Mouse (Mus musculus) E14TG2a.4 (cell line): Measurements from ENCODE around the gene Hmgcr.

Experiments
- CTCF ChIP-seq: conservative IDR thresholded peaks from 2 replicates; pipeline ENCODE4 v1.5.1; 2014; ENCODE audit warnings: low read length
- NANOG ChIP-seq: IDR thresholded peaks from 2 replicates; pipeline ENCODE4 v1.6.1; 2014; ENCODE audit warnings: borderline replicate concordance, low read length, mixed read lengths
- POU5F1 ChIP-seq: IDR thresholded peaks from 2 replicates; pipeline ENCODE4 v1.6.1; 2014; ENCODE audit warnings: low read length, borderline replicate concordance

GRCm38 (mm10) chr13:96671078-96671905 lies 556 bp upstream of the Hmgcr start:
- TF ChIP-seq CTCF (no peak), POU5F1 (no peak), NANOG (no peak)
